Mouse (Mus musculus): Measurements from ENCODE around the gene Gm17622.

Gm17622 gene

DNA sequence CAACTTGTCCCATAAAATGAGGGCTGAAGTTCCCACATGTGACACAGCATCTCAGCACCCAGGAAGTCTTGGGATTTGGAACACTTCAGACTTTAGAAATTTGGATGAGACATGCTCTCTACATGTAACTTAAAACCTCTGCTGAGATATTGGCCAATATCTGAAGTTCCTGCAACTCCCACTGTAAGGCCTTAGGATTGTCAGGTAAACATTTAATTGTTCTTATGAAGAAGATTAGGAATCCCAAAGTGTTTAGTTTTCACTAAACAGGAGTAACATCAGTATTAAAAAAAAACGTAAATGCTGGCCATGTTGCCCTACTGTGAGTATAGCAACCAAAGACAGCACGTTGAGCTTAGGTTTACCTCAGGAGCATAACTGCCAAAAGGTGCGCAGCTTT, at the start of gene Gm17622:
TSS of gene Gm17622 (plus strand) at position 301 of the 400 bp plus-strand sequence.
- no peak for DNase-seq (ENCODE audit: low spot score)

DNA sequence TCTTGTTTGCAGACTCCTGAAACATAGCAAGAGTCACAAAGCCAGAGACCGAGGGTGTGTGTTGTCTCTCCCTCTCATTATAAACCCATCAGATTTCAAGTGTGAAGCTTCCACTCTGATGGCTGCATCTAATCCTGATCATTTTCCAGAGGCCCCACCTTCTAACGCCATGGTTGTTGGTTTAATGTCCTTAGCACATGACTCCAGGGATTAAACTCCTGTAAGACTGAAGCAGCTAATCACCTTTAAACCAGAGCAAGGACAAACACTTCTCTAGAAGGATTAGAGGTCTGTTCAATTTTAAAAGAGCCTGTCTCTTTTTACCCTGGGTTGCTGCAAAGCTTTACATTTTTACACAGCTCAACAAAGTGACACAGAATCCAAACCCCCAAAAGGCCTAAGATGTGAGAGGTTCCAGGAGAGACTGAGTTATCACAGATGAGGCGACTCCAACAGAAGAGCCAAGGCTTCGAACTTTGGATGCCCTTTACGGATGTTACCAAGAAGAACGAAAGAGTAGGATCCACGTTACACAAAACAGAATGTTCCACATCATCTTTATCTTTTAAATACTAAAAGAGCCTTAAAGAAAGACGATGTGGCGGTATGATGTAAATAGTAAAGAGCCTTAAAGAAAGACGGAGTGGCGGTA, 40.2 kb upstream of the Gm17622 start:
- no peak for DNase-seq (ENCODE audit: low spot score)

DNA sequence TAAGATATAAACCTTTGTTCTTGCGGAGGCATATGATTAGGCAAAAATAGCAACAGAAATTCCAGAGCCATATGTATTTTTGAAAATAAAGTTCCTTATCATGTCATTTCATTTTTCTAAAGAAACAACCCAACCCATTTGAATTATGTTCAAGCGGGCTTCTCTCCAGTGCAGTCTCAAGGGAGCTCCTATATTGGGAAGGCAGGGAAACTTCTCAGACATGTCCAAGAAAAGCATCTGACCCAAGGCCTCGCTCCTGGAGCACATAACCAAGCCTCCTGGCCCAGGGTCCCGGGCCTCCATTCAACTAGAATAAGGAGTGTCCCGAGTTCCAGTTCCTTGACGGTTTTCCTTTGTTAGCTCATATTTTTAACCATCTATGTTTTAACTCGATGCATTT, 39.7 kb upstream of the Gm17622 start:
- DNase-seq (ENCODE audit: low spot score): no peak

DNA sequence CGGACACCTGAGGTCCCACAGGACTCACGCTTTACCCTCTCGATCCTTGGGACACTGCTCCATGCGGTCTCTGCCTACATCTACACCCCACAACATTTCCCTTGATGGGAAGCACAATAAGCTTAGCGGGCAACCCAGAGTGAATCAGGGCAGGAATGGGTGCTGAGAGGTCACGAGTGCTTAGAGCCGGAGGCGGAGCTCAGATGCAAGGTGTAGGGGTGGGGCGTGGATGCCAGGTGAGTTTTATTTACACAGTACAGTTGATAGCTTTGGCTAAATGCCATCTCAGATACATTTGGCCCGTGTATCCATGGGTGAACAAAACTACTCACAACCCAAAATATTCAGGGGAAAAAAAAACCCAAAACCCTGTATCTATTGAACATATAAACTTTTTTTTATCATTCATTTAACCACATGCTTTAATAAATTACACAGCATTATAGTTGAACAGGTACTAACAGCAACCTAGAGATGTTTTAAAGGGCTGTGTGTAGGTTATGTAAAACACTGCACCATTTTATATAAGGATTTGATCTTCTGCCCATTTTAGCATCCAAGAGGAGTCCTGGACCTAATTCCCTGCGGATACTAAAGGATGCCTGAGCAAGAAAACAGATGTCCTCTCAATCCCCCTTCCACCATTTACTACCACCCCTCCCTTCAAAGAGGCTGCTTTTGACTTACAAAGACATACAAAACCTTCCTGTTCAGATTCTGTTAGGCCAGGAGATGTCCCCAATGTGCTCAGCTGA, 39.0 kb upstream of the Gm17622 start:
- no peak for DNase-seq (ENCODE audit: low spot score)

DNA sequence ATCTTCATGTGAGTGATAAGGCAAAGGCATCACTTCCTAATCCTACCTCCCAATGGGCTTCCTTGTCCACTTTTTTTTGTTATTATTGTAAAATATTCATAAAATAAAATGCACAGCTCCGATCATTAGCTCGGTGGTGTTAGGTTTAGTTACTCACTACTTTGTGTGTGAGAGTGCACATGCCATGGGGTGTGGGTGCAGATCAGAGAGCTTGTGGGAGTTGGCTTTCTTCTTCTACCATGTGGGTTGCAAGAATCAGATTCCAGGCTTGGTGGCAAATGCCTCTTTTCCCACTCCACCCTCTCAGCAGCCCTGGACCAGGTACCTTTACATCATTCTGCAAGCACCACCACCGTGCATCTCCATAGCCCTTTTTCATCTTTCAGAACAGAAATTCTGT, 37.9 kb upstream of the Gm17622 start:
- DNase-seq (ENCODE audit: low spot score): no peak

DNA sequence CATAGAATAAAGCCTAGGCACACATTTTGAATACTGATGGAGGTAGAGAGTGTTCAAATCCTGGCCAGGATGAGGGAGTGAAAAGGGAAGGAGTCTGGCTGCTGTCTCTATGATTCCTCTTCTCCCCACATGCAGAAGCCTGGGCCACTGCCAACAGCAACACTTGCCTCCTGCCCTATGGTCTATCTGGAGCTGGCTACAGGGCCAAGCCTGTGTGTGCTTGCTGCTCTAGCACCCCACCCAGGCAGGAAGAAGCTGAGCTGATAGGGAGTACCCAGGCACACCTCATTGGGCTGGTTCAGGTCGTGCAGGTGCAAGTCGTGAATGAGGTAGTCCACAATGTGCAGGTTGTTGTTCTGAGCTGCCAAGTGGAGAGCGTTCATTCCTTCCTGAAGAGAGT, 36.2 kb upstream of the Gm17622 start:
- DNase-seq (ENCODE audit: low spot score): no peak

DNA sequence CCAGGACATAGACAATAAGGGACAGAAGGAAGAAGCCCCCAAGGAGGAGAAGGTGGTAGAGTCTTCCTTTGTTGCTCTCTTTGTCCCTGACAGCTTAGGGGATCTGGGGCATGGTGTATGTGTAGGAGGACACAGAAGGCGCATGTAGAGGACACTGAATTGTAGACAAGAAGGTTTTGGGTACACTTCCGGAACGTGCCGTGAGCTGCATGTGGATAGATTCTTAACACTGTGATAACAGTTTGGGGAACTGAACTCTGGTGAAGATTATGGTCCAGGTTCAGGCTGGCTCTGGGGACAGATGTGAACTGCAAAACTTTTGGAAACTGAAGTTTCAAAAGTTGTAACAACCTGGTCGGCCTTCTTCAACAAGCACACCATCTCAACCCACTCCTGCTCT, 33.0 kb upstream of the Gm17622 start:
- DNase-seq (ENCODE audit: low spot score): no peak

DNA sequence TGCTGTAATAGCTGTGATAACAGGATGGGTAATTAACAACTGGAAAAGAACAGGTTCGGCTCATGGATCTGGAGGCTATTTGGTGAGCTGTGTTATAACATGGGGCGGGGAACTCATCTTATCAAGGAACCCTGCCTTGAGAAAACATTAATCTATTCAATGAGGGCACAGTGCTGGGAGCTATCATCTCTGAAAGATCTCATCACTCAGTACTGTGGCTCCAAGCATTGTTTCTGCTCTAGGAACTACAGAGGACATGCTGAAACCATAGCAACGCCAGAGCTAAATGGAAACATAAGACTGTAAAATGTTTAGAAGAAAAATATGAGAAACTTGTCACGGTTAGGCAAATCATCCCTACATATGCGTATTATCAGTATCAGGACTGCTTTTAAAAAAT, 32.5 kb upstream of the Gm17622 start:
- no peak for DNase-seq (ENCODE audit: low spot score)

DNA sequence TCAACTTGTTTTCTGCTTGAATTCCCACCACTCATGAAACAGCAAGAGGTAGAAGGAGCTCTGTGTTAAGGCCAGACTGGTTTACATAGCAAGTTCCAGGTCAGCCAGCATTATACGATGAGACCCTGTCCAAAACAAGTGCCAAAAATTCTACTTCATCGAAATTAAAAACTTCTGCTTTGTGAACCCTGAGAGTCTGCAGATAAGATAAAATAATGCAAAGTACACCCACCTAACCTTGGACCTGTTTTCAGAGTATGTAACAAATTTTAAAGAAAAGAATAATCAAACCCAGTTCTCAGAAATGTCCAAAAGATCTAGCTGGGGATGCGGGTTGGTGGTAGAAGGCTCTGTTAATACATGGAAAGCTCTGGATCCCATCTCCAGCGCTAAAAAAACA, 31.9 kb upstream of the Gm17622 start:
- no peak for DNase-seq (ENCODE audit: low spot score)

DNA sequence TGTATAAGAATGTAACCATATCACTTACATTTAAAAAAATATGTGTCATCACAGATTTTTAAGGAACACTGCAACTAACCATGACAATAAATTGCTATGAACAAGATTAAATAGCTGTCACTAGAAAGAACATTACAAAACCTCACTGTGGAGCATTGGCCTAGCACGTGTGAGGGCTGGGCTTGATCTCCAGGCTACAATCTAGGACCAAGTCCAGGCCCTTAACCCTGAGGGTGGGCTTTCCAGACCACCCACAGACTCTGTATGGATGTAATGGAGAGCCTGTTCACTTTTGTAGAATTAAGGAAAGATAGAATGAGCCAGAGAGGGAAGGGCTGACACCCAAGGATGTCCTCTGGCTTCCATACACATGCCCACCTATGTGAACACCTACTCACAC, 27.9 kb upstream of the Gm17622 start:
- no peak for DNase-seq (ENCODE audit: low spot score)

DNA sequence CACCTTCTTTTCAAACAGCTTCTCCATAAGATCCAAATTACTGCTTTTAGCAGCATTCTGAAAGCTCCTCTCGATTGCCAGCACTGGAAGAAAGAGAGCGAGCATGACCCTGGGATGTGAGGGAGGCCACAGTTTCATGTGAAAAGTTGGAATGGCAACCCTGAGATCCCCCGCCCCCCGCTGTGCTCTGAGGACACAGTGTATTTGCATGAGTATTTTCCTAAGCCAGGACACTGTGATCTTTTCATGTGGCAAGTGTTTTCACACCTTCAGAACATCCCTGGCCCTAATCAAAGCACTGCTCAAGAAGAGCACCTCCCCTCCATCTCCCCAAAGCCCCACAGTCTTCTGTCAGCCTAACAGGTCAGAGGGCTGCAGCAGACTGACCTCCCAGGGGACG, 25.2 kb upstream of the Gm17622 start:
- no peak for DNase-seq (ENCODE audit: low spot score)

DNA sequence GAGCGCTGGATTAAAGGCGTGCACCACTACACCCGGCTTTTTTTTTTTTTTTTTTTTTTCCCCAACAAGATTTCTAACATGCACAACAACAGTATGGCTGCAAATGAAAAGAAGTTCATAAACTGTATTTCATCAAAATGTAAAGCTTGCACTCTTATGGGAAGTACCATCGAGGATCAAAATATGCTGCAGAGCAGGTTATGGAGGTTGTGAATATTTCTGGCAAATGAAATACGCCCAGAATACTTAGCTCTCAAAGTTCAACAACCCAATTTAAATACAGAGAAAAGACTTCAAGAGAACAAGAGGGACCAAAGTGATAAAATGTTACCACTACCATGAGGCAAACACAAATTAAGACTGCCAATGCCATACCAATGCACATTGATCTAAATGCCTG, 21.9 kb upstream of the Gm17622 start:
- no peak for DNase-seq (ENCODE audit: low spot score)

DNA sequence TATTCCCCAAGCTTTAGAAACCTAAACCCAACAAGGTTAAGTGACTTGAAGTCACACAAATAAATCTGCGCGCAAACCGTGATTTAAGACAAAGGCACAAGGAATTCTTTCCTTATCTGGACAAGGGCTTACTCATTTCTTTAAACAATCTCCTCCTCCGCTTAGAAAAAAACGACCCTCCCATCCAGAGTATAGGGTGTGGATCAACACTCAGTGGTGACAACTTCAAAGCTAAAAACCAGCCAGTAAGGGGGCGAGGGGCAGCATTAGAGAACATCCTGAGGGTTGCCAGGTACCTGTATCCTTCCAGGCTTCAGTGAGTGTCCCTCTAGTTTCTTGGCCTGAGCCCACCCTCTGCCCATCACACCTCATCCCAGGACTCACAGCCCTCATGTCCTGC, 20.0 kb upstream of the Gm17622 start:
- no peak for DNase-seq (ENCODE audit: low spot score)

DNA sequence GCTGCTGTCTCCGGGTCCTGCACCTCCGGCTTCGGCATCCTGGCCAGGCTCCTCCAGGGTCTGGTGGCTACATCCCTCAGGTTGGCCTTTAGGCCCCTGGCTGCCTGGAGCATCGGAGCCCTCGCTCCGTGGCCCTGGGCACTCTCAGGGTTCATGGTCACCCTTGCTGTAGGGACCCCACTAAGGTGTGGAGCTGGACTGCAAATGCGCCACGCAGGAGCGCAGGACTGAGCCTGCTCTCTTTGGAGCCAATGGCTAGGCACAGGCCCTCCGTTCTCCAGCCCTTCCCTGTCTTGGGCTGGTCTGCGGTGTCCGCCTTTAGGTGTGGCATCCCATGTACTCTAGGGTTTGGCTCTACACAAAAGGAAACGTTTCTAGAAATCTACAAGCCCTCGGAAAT, 19.6 kb upstream of the Gm17622 start, which contains the start of gene Ankdd1b:
TSS of gene Ankdd1b (minus strand) at position 242 of the 400 bp plus-strand sequence.
- DNase-seq (ENCODE audit: low spot score): no peak

DNA sequence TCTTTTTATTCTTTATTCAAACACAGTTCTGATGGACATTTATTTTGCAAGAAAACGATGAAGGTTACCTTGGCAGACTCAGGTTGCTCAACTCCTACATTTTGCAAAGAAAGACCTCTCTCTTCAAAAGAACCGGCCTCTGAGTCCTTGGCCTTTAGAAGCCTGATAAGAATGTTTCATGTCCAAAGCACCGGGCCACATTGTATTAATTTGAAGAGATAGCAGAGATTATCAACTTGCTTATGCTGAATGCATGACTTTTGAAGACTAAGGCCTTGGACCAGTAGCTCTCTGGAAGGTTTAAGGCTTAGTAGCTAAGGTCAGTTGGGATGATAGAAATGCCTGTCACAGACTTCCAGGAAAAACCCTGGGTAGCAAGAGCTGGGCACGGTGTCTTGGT, 13.3 kb upstream of the Gm17622 start:
- DNase-seq (ENCODE audit: low spot score): no peak

DNA sequence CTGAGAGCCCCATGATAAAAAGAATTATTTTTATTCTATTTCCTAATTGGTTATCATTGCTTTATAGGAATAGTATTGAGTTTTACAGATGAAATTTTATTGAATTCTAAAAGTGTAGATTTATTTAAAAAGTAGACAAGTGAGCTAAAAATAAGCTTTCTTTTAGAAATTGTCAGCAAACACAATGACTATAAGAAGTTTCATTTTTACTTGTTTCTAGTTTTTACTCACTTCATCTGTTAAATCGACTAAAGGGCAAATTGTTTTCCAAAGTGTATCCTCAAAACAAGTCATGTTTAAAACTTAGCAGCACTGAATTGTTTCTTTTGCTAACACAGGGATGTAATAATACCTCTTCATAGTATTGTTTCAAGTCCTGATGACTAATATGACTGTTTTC, 11.5 kb upstream of the Gm17622 start:
- DNase-seq (ENCODE audit: low spot score): no peak

DNA sequence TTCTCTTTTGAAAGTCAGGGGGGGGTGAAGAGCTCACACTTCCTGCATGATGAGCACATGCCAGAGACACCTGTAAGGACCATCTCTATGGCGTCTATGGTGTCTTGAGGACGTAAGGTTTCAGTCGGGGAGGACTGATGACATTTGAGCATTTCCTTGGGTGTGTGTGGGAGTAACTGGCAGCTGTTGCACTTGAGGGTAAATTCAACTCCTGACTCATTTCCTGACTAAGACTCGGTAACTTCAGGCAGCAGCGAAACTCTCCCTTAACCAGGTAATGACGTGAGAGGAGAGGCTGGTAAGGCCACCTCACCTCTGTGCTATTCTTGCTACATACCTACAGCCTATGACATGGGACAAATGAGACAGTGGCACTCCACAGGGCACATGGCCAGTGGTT, 3.3 kb upstream of the Gm17622 start:
- no peak for DNase-seq (ENCODE audit: low spot score)

DNA sequence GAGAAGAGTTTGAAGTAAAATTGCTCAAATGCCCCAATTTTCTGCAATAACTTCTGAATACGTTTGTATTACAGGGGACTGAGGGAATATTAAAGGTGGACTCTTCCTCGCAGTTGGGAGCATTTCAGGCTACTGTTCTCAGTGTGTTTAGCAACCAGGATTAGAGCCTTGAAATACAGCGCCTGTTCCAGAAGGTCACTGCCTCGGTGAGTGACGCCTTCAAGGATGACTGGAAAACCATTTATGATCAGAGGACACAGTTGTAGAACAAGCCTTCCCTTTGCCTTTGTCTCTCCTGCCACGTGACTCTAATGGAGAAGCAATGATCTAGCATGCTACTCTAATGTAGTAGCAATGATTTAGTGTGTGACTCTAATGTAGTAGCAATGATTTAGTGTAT, 2.6 kb upstream of the Gm17622 start:
- DNase-seq (ENCODE audit: low spot score): no peak

DNA sequence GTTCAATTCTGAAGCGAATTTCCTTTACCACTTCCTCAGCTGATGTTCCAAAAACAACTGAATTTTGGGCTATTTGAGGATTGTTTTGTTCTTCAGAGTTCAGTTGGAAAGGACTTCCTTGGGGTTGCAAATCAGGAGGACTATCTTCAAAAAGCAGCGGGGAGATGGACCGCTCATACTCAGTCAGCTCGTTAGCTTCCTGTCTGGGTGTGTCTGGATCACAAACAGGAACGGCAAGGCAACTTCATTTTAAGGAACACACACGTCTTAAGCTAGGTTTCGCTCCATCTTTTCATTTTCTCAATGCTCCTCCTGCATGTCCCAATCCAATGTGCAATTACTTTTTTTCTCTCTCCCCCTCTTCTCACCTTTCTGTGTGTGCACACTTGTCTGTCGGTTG, 6.1 kb downstream of the Gm17622 start:
- no peak for DNase-seq (ENCODE audit: low spot score)

DNA sequence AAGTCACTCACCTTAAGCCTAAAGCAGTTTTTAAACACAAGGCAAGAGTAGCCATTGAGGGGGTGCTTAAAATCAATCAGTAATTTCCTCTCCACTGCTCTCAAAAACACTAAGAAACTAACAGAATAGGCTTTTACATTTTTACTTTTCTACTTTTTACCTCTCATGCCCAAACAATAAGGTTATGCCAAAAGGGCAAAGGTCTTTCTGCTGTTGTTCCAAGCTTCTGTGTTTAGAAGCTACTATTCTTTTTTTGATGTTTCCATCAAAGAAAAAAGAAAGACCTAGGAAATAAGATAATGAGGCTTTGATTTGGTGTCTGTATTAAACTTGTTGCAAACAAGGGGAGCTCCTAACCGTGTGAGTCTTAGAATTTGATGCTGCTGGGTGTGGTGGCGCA, 9.4 kb downstream of the Gm17622 start:
- DNase-seq (ENCODE audit: low spot score): no peak

DNA sequence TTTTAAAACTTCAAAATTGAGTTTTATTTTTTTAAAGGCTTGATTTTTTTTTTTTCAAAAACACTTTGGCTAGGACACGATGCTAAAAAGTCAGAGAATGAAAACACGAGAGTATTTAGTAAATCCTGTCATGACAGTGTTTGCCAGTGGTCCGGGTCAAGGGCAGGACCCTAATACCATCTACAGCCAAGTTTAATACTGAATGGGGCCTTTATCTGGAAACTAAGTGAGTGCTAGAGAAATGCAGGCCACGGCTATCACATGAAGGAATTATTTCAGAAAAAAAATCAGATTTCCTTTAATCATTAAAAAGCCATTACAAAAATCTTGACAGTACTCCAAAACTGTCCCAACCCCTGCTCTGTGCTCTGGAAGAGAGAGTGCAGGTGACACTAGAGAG, 15.1 kb downstream of the Gm17622 start:
- no peak for DNase-seq (ENCODE audit: low spot score)

DNA sequence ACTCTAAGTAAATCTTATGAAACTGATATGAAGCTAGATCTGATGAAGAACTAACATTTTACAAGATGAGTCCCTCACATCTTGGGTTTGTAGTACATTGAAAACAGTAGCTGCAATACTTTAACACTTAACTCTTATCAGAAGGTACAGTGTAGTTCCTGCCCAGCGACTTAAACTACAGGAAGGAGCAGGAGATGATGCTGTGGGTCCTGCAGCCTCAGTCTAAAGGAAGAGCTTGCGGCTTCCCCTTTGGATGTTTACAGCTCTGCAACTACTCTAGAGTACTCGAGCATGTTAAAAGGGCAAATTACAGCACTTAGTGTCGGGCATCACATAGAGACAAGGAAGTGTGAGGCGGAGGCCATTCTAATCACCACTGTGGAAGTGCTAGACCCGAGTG, 15.8 kb downstream of the Gm17622 start:
- no peak for DNase-seq (ENCODE audit: low spot score)

DNA sequence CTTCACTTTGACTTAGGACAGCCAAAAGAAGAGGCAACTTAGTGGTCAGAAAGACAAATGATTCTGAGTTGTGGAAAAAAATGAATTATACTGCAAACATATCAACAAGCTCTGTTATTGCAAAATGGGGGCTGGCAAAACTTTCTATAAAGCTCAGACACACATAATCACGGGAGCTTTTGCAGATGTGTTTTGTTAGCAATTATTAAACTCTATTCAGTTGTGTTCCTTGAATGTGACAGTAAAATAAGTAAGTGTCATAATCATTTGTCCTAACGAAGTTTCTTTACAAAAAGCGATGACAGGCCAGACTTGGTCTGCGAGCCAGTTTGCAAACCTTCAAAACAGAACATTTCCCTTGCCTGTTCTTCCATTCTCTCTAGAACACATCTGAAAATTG, 17.0 kb downstream of the Gm17622 start:
- DNase-seq (ENCODE audit: low spot score): no peak

DNA sequence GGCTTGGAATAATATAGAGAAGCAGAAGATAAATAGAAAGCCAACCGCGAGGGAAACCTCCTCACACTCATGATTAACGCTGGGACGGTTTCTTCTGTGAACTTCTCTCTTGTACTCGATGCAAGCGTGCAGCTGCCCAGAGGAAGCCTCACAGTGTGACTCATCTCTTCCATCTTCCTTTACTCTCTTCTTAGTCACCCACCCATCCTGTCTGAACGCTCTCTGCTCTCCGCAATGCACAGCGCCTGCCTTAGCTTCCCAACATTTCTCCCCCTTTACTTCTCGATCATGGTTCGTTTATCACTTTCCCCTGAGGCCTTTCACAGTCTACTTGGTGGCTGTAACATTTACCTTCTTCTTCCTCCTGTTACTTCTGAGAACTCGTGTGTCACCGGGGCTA, 20.1 kb downstream of the Gm17622 start:
- DNase-seq (ENCODE audit: low spot score): no peak
